Mouse (Mus musculus): ENCODE data around the gene Gtf3c5.

The Gtf3c5 gene

GRCm38 (mm10) chr2:28534436-28535262 lies 48.9 kb downstream of the Gtf3c5 start:
- peak; percentile 59 for DNase-seq (ENCODE audit: low read depth, low spot score)

- no peak for DNase-seq (ENCODE audit: low read depth, low spot score)
Measured at GRCm38 (mm10) chr2:28533901-28534435, 49.6 kb downstream of the Gtf3c5 start.

- peak; percentile 90 for DNase-seq (ENCODE audit: low read depth, low spot score)
Measured at GRCm38 (mm10) chr2:28532938-28533771, 50.4 kb downstream of the Gtf3c5 start.

GRCm38 (mm10) chr2:28530311-28530710 lies 53.2 kb downstream of the Gtf3c5 start:
- DNase-seq (ENCODE audit: low read depth, low spot score), result no peak

- DNase-seq (ENCODE audit: low read depth, low spot score), result no peak
Measured at GRCm38 (mm10) chr2:28529856-28530255, 53.7 kb downstream of the Gtf3c5 start.

- no peak for DNase-seq (ENCODE audit: low read depth, low spot score)
Measured at GRCm38 (mm10) chr2:28528354-28528730, 55.2 kb downstream of the Gtf3c5 start.

GRCm38 (mm10) chr2:28527436-28528353 lies 55.9 kb downstream of the Gtf3c5 start:
- no peak for DNase-seq (ENCODE audit: low read depth, low spot score)

GRCm38 (mm10) chr2:28525943-28526876 lies 57.3 kb downstream of the Gtf3c5 start:
- no peak for DNase-seq (ENCODE audit: low read depth, low spot score)

GRCm38 (mm10) chr2:28525219-28525942 lies 58.2 kb downstream of the Gtf3c5 start:
- peak; percentile 72 for DNase-seq (ENCODE audit: low read depth, low spot score)

- no peak for DNase-seq (ENCODE audit: low read depth, low spot score)
Measured at GRCm38 (mm10) chr2:28524406-28524805, 59.1 kb downstream of the Gtf3c5 start.

GRCm38 (mm10) chr2:28523643-28524117 lies 59.9 kb downstream of the Gtf3c5 start:
- peak; percentile 49 for DNase-seq (ENCODE audit: low read depth, low spot score)

GRCm38 (mm10) chr2:28522166-28522565 lies 61.4 kb downstream of the Gtf3c5 start:
- no peak for DNase-seq (ENCODE audit: low read depth, low spot score)

GRCm38 (mm10) chr2:28521571-28522151 lies 61.9 kb downstream of the Gtf3c5 start:
- DNase-seq (ENCODE audit: low read depth, low spot score), result no peak

- DNase-seq (ENCODE audit: low read depth, low spot score), result no peak
Measured at GRCm38 (mm10) chr2:28520581-28520980, 63.0 kb downstream of the Gtf3c5 start.

GRCm38 (mm10) chr2:28518231-28518630 lies 65.3 kb downstream of the Gtf3c5 start:
- DNase-seq (ENCODE audit: low read depth, low spot score), result no peak

GRCm38 (mm10) chr2:28517206-28517909 lies 66.2 kb downstream of the Gtf3c5 start:
- DNase-seq (ENCODE audit: low read depth, low spot score), result peak; percentile 89

Data from mesoderm, embryonic 11.5 days (tissue).